Mouse (Mus musculus) 3T3-L1 (cell line): ENCODE data around the gene Gpr82.

ENCODE experiments used
- DNase-seq: peaks from one replicate; pipeline ENCODE4 v3.0.0-alpha.2; 2015; ENCODE audit warnings: low read depth, low spot score

Gene Gpr82

GRCm38 (mm10) chrX:13661063-13661462, at the start of gene Gpr82:
Gpr82 (plus strand) TSS chrX:13661363.
- DNase-seq: no peak

- no peak for DNase-seq
These were observed 49.0 kb upstream of the Gpr82 start for GRCm38 (mm10) chrX:13612115-13612514.

DNA sequence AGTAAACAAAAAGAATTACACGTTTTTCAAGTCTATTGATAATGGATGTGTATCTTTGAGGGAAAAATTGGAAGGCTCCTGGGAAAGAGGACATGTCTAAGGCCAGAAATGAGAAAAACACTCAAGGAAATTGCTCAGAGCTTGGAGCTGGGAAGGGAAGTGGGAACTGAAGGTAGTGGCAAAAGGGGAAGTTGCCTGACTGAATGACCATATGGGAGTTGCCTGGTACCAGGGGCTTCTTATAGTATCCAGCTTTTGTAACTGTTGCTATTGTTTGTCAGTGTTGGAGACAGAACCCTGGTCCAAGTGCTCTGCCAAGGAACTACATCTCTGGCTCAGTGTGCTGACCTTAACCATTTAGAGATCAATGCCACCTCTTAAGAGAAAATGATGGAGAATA, 44.4 kb upstream of the Gpr82 start:
- DNase-seq: no peak

GRCm38 (mm10) chrX:13617294-13617693, 43.9 kb upstream of the Gpr82 start:
- no peak for DNase-seq

DNA sequence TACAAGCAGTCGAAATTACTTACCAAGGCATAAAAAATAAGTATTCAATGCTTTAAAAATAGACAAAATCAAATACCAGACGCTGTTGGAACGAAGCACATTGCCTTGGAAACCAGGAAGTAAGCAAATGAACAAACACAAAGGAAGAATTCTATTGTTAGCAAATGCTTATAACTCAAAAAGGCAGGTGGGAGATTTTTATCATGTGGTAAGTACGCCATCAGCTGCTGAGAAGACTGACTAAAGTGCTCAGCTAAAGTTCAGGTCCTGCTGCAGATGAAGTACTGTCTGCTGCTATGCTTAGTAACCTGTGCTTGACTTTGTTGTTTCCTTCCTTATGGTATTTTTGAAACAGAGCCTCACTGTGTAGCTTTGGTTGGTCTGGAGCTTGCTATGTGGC, 42.7 kb upstream of the Gpr82 start:
- DNase-seq: no peak

- no peak for DNase-seq
These were observed 39.7 kb upstream of the Gpr82 start for GRCm38 (mm10) chrX:13621473-13621872.

DNA sequence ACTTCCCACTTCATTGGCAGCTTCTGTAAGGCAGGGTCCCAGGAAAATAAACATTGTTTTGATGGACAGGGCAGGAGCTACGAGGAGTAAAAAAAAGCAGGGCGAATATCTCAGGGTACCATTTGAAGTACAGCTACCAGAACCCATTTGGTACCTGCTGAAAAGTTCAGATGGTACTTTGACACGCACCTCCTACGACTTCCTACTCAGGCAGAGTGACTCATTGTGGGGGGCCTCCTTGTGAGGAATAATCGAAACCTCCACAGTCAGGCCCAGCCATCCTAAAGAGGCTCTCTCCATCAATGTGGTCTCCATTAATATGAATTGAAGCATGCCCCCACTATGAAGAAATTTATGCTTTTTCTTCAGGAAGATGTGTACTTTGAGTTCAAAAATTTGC, 38.5 kb upstream of the Gpr82 start:
- no peak for DNase-seq

DNA sequence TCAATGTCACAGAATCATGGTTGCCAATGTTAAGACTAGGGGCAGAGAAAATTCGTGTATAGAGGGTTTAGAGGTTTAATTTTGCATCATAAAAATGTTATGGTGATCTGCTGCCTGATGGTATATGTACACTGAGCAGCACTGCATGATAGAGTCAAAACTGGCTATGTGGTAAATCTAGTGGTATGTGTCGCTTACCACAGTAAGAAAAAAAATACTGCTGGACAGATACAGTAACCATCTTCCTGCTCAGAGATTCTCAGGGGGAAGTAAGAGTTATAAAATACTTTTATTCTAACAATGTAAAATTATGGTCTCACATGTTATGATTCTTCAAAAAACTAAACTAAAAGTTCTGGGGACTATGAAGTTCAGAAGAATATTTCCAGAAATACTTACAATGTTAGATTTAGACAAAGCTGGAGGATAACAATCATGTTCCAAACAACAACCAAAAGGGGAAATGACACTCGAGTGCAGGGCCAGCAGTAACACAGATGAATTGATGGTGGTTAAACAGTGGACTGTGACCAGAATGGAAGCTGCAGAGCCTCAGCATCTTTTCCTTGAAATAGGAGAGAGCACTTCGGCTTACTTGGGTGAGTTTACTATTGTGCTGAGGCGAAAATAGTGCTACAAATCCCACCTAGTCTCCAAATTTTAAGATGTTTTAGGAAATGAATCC, 29.4 kb upstream of the Gpr82 start, which contains the start of gene Gpr34:
Gene Gpr34 (plus strand): TSS at position 491 of the 685 bp plus-strand sequence.
- DNase-seq: no peak

DNA sequence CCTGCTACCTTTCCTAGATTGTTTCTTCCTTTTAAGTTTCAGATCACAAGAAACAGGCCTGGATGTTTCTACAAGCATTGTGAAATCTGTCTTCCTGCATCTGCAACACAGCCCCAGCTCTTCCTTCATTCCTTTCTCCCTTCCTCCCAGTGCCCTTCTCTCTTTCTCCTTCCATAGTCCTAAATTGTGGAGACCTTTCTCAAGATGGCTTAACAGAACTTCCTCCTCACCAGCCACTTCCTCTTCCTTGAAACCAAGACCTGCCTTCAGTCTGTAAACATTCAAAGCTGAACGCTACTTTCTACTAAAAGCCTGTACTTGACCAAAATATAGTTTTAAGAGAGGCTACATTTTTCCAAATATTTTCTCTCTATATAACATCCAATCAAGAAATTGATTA, 24.8 kb upstream of the Gpr82 start:
- no peak for DNase-seq

GRCm38 (mm10) chrX:13638894-13639293, 22.3 kb upstream of the Gpr82 start:
- no peak for DNase-seq

DNA sequence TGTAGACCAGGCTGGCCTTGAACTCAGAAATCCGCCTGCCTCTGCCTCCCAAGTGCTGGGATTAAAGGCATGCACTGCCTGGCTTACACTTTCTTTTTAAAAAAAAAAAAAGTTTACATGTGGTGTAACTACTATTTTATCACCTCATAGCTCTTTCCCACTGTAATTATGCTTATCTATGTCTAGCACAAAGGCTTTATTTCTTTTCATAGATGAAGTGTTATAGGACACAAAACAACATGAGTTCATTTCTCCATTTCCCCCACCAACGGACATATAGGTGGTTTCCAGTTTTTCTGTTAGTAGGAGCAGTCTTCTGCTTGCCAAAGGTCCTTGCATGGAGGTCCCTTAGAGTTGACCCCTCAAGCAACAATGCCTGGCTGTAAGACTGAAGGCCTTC, 9.3 kb upstream of the Gpr82 start:
- DNase-seq: no peak

DNA sequence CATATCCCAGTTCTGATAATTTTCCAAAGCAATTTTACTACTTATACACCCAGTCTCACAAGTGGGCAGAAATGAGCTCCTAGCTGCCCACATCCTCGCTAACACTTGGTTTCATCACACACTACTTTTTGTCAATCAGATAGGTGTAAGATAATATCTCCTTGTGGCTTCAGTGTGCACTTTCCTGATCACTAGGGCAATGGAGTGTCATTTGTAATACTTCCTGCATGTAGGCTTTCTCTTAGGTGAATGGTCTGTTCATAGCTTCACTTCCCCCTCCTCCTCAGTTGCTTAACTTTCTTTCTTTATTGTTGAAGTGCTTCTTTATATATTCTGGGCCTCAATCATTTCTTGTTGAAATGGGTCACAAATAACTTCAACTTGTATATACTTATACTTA, 8.9 kb upstream of the Gpr82 start:
- no peak for DNase-seq

GRCm38 (mm10) chrX:13655005-13655421, 6.2 kb upstream of the Gpr82 start:
- no peak for DNase-seq

- DNase-seq: no peak
These were observed 5.3 kb upstream of the Gpr82 start for GRCm38 (mm10) chrX:13655906-13656305.

DNA sequence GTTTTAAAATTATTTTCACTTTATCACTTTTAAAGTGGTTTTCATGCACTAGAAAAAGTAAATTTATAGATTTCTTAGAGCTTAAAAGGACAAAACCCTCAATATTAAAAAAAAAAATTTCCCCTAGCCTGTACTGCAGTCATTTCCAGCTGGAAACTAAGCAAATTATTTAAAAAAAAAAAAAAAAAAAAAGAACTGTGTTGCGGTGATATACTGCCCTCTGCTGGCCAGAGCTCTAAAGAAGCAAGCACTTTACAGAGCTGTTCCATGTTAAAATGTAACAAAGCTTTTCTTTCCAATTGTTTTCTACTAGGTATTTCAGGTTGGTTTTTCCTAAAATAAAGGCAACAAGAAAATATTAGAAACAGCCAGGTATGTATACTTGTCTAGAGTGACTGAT, 4.4 kb upstream of the Gpr82 start:
- DNase-seq: peak; percentile 76

GRCm38 (mm10) chrX:13658616-13659140, 2.5 kb upstream of the Gpr82 start:
- no peak for DNase-seq

DNA sequence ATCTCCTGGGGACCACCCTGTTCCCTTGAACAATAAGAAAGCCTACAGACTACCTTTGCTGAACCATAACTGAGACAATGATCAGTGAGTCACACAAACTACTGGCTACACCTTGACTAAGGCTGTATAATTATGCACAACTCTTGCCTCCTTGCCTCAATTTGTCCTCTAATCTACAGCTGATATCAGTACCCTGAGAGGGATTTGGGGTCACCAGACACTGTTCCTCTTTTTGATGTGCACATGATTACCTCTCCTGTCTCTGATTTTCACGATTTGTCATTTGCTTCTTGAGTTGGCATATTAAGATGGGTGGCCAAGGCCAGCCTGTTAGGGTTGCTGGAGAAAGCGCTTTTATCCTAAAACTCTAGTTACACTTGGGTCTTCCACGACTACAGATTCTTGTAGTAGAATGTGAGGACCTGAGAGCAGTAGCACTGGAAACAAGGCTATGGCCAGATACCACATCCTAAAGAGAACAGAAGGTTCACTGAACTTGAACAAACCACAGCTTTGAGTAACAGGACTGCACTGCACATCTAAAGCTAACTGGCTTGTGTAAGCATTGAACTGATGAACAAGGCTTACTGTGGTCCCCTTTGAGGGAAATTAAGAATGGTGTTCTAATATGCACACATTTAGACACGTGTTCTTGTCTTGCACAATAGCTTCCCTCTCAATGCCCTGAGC, 1.8 kb upstream of the Gpr82 start:
- DNase-seq: no peak

- no peak for DNase-seq
These were observed 7.7 kb downstream of the Gpr82 start for GRCm38 (mm10) chrX:13668867-13669266.

DNA sequence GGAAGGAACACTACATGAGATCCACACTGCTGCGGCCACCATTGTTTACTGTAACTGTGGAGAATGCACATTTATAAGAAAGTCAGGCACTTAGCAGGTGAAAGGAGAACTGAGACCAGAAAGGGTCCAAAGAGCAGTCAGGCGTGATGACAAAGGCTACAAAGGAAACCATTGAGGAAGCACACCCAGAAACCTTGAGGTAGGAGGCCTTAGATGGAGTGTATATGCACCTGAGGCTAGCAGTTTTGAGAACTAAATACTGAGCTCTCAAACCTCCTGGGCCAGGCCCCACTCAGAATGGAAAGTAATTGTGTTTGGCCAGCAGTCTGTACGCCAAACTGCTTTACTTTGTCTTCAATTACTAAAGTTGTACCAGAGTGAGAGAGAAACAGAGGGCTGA, 9.2 kb downstream of the Gpr82 start:
- DNase-seq: no peak

DNA sequence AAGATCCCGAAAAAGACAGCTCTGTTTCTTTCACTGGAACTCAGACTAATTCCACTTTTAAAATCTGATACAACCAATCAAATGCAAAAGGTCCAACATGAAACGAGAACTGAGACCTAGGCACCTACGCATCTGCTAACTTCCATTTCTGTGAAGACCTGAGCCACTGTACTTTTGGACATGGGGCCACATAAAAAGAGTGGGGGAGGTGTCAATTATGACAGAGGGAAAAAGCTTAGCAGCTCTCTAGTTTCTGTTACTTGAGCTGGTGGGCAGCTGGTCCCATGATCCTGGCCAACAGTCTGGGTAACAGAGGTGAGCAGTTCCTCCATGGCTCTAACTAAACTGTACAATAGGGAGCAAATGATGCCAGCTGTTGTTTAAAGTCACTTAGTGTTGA, 11.8 kb downstream of the Gpr82 start:
- DNase-seq: no peak

DNA sequence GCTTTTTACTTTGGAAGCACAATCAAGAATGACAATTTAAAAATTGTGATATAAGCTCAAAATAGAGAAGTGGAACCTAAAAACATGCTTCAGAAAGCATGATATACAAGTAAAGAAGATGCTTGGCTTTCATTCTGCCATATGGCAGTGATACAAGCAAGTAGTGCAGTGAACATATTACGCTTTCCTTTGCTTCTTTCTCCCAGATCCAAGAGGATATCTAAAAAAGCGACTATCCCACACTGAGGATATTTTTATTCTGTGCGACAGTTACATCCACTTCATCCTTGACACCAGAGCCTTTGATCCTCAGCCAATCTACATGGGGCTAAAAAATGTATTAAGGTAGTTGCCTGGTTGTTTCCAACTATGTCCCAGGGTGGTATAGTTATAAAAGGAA, 20.6 kb downstream of the Gpr82 start:
- no peak for DNase-seq

GRCm38 (mm10) chrX:13686589-13686988, 25.4 kb downstream of the Gpr82 start:
- DNase-seq: no peak

- DNase-seq: no peak
These were observed 27.2 kb downstream of the Gpr82 start for GRCm38 (mm10) chrX:13688356-13688755.
